Mouse (Mus musculus) ovary, adult 10 weeks (tissue): ENCODE measurements around the gene Tefm. TPM values are rescaled to one million over a fixed set of nuclear protein-coding genes. Genes with fewer than 3 reads are reported as not detected.

Experiments used
- polyA plus RNA-seq: library from polyadenylated mRNA; stranded (reverse); fragments of 350-450 nt; fragmentation: Illumina TruSeq; extraction: RNeasy Lipid Tissue Mini Kit (QIAGEN cat#74804); gene quantifications from one replicate; pipeline ENCODE4 v1.2.3, GENCODE M21; 2014

Tefm gene
- polyA plus RNA-seq = 17.9 TPM

GRCm38 (mm10) chr11:80141825-80142521 is at the start of gene Tefm:
Gene Tefm (minus strand): TSS chr11:80142175.

GRCm38 (mm10) chr11:80183705-80184255 is 41.8 kb upstream of the Tefm start, which contains the start of gene Rnf135:
Gene Rnf135 (plus strand): TSS chr11:80183851.

GRCm38 (mm10) chr11:80153857-80154495 is 12.0 kb upstream of the Tefm start, which contains the start of gene Adap2:
Gene Adap2 (plus strand): TSS chr11:80154105.

GRCm38 (mm10) chr11:80088917-80089816 is 52.8 kb downstream of the Tefm start, which contains the start of gene Atad5:
Gene Atad5 (plus strand): TSS chr11:80089400.

Other genes starting within 250 kb of the Tefm start
- gene Utp6, start 179.8 kb downstream of the Tefm start, polyA plus RNA-seq = 86.4 TPM
- 237 TPM for gene Suz12, start 149.1 kb downstream of the Tefm start, polyA plus RNA-seq
- gene Crlf3, start 61.2 kb downstream of the Tefm start, polyA plus RNA-seq = 24.9 TPM
- 16.9 TPM for gene Atad5, start 52.8 kb downstream of the Tefm start, polyA plus RNA-seq
- gene Adap2, start 11.9 kb upstream of the Tefm start, polyA plus RNA-seq = 1.4 TPM
- gene Rnf135, start 41.7 kb upstream of the Tefm start, polyA plus RNA-seq = 8.0 TPM
- 116 TPM for gene Rhot1, start 66.8 kb upstream of the Tefm start, polyA plus RNA-seq
- 1.5 TPM for gene Rhbdl3, start 158.7 kb upstream of the Tefm start, polyA plus RNA-seq
- 37.2 TPM for gene 5730455P16Rik, start 235.9 kb upstream of the Tefm start, polyA plus RNA-seq
- 435 TPM for gene Zfp207, start 241.1 kb upstream of the Tefm start, polyA plus RNA-seq